8 mouse cellular contexts compared by ENCODE assay signal in genomic region chr7:19823256-19824181, GRCm38 (mm10). TPM values are rescaled to one million over a fixed set of nuclear protein-coding genes. Genes with fewer than 3 reads are reported as not detected.
A peak's percentile ranks its signal among the peaks of the same experiment; 100 is the strongest.
DNase-seq lines count a peak whose midpoint lies in the region; ATAC-seq and TF ChIP-seq lines count a peak whose summit lies in the region.

No protein-coding gene starts in this region.

- peak overlapping the region; percentile 6; the same call in 1 of the 2 replicates for H3K9ac ChIP-seq in heart, embryonic 12.5 days
- no peak overlapping the region for H3K9ac ChIP-seq in liver, embryonic 11.5 days (ENCODE audit: low read depth, low read length)

- peak; percentile 27 for DNase-seq in embryo, embryonic 11 days
- DNase-seq in embryo, embryonic 9.5 days (ENCODE audit: extremely low spot score), result no peak
- peak; percentile 56 for DNase-seq in liver, embryonic 11.5 days (ENCODE audit: low spot score)
- no peak for DNase-seq in thymus, postnatal 25 days
- no peak for DNase-seq in urinary bladder, adult 18-20 months (ENCODE audit: low spot score in 2 of 2)

- TF ChIP-seq POLR2A in small intestine, adult 2 months (IDR thresholded peaks at IDR 0.05; ENCODE audit: low read depth, low read length), result no peak

- peak overlapping the region; percentile 40 for H3K4me2 ChIP-seq in heart, embryonic 12.5 days
- peak overlapping the region; percentile 66 for H3K4me2 ChIP-seq in liver, embryonic 11.5 days

- WGBS in heart, embryonic 12.5 days, result 26% methylated on average over 16 of the region's 16 CpGs
- WGBS in liver, embryonic 11.5 days, result 13% methylated on average over 16 of the region's 16 CpGs
- WGBS in small intestine, adult 2 months, result 13% methylated on average over 16 of the region's 16 CpGs

- H3K36me3 ChIP-seq in heart, embryonic 12.5 days, result no peaks in the 10 kb centered on the region
- H3K36me3 ChIP-seq in liver, embryonic 11.5 days (ENCODE audit: control insufficient read depth, insufficient read depth, low read length), result no peaks in the 10 kb centered on the region
- peaks cover 10% of the 10 kb centered on the region for H3K36me3 ChIP-seq in small intestine, adult 2 months (ENCODE audit: control insufficient read depth, insufficient read depth, low read length)

- H3K4me3 ChIP-seq in heart, embryonic 12.5 days, result no peak overlapping the region
- no peak overlapping the region for H3K4me3 ChIP-seq in liver, embryonic 11.5 days (ENCODE audit: low read depth, low read length)
- peak overlapping the region; percentile 7; the same call in 1 of the 2 replicates for H3K4me3 ChIP-seq in small intestine, adult 2 months (ENCODE audit: low read depth, low read length)

- peaks cover 36% of the 10 kb centered on the region for H3K27me3 ChIP-seq in heart, embryonic 12.5 days (replicated peaks)
- peaks cover 15% of the 10 kb centered on the region for H3K27me3 ChIP-seq in liver, embryonic 11.5 days (replicated peaks; ENCODE audit: control insufficient read depth, insufficient read depth, low read length)
- H3K27me3 ChIP-seq in small intestine, adult 2 months (ENCODE audit: control insufficient read depth, insufficient read depth, low read length), result no peaks in the 10 kb centered on the region

- H3K9me3 ChIP-seq in heart, embryonic 12.5 days (replicated peaks), result peaks cover 5% of the 10 kb centered on the region
- peaks cover 2% of the 10 kb centered on the region; the same call in 1 of the 2 replicates for H3K9me3 ChIP-seq in liver, embryonic 11.5 days (ENCODE audit: control insufficient read depth, low read length)

- no peak for TF ChIP-seq CTCF in small intestine, adult 2 months (IDR thresholded peaks at IDR 0.05; ENCODE audit: extremely low read depth, insufficient read length, insufficient replicate concordance, low read depth, low read length)

- ATAC-seq in CD4-positive, CD25-positive, alpha-beta regulatory T cell, adult 4 months, result peak; percentile 6
- ATAC-seq in heart, embryonic 12.5 days (ENCODE audit: insufficient number of reproducible peaks, low FRiP score), result peak; percentile 4; the same call in 1 of the 2 replicates
- ATAC-seq in liver, embryonic 11.5 days (replicated peaks; ENCODE audit: low FRiP score), result 0 out of 2 replicates have a peak, but pooled peaks have one; percentile 3

- H3K4me1 ChIP-seq in heart, embryonic 12.5 days (replicated peaks), result peaks cover 18% of the 10 kb centered on the region
- H3K4me1 ChIP-seq in liver, embryonic 11.5 days (replicated peaks; ENCODE audit: control insufficient read depth, insufficient read depth, low read length), result peaks cover 13% of the 10 kb centered on the region
- H3K4me1 ChIP-seq in small intestine, adult 2 months (ENCODE audit: control insufficient read depth, insufficient read depth, insufficient read length, low read length), result peaks cover 44% of the 10 kb centered on the region

- peak overlapping the region; percentile 63 for H3K27ac ChIP-seq in heart, embryonic 12.5 days (ENCODE audit: poor library complexity, severe bottlenecking)
- H3K27ac ChIP-seq in liver, embryonic 11.5 days (ENCODE audit: low read depth, low read length), result peak overlapping the region; percentile 85
- H3K27ac ChIP-seq in small intestine, adult 2 months (ENCODE audit: insufficient read depth, low read depth, low read length), result peak overlapping the region; percentile 97

RNA-seq across cellular contexts. Expression of gene Bcl3, which starts 0.9 kb away (rescaled TPM):
- 10 to 100 TPM; 16.0 to 20.5 TPM for polyA plus RNA-seq in CD4-positive, CD25-positive, alpha-beta regulatory T cell, adult 4 months (2017; shearing (Covaris generic))
- polyA plus RNA-seq in heart, embryonic 12.5 days (2016; fragmentation: Nextera tagmentation; extraction: Ambion mirVana), result 1.4 and 1.7 TPM in 2 replicates
- polyA plus RNA-seq in liver, embryonic 11.5 days (2014; fragmentation: Nextera tagmentation; extraction: Ambion mirVana), result 5.4 and 7.0 TPM in 2 replicates
- polyA plus RNA-seq in small intestine, adult 2 months (2012; rRNA removed), result 169 and 226 TPM in 2 replicates

RNA-seq across cellular contexts. Expression of gene Cblc, which starts 26.9 kb away (rescaled TPM):
- not detected for polyA plus RNA-seq in CD4-positive, CD25-positive, alpha-beta regulatory T cell, adult 4 months (2017; shearing (Covaris generic))
- polyA plus RNA-seq in heart, embryonic 12.5 days (2016; fragmentation: Nextera tagmentation; extraction: Ambion mirVana), result 0.27 TPM in 1 of 2 replicates, not detected in the other
- polyA plus RNA-seq in liver, embryonic 11.5 days (2014; fragmentation: Nextera tagmentation; extraction: Ambion mirVana), result 1.4 TPM in 2 replicates
- polyA plus RNA-seq in small intestine, adult 2 months (2012; rRNA removed), result 56.7 and 145 TPM in 2 replicates

RNA-seq across cellular contexts. Expression of gene Gm19345, which starts 28.3 kb away (rescaled TPM):
- not detected for polyA plus RNA-seq in CD4-positive, CD25-positive, alpha-beta regulatory T cell, adult 4 months (2017; shearing (Covaris generic))
- not detected in 2 replicates for polyA plus RNA-seq in heart, embryonic 12.5 days (2016; fragmentation: Nextera tagmentation; extraction: Ambion mirVana)
- polyA plus RNA-seq in liver, embryonic 11.5 days (2014; fragmentation: Nextera tagmentation; extraction: Ambion mirVana), result not detected in 2 replicates
- 0.13 TPM in 1 of 2 replicates, not detected in the other for polyA plus RNA-seq in small intestine, adult 2 months (2012; rRNA removed)

RNA-seq across cellular contexts. Expression of gene Ceacam16, which starts 37.6 kb away (rescaled TPM):
- not detected for polyA plus RNA-seq in CD4-positive, CD25-positive, alpha-beta regulatory T cell, adult 4 months (2017; shearing (Covaris generic))
- polyA plus RNA-seq in heart, embryonic 12.5 days (2016; fragmentation: Nextera tagmentation; extraction: Ambion mirVana), result not detected in 2 replicates
- polyA plus RNA-seq in liver, embryonic 11.5 days (2014; fragmentation: Nextera tagmentation; extraction: Ambion mirVana), result not detected in 2 replicates
- 0.47 and 1.3 TPM in 2 replicates for polyA plus RNA-seq in small intestine, adult 2 months (2012; rRNA removed)

RNA-seq across cellular contexts. Expression of gene Bcam, which starts 52.7 kb away (rescaled TPM):
- polyA plus RNA-seq in CD4-positive, CD25-positive, alpha-beta regulatory T cell, adult 4 months (2017; shearing (Covaris generic)), result 1 to 10 TPM; 2.5 to 3.7 TPM
- polyA plus RNA-seq in heart, embryonic 12.5 days (2016; fragmentation: Nextera tagmentation; extraction: Ambion mirVana), result 232 and 245 TPM in 2 replicates
- 17.5 and 21.8 TPM in 2 replicates for polyA plus RNA-seq in liver, embryonic 11.5 days (2014; fragmentation: Nextera tagmentation; extraction: Ambion mirVana)
- 18.6 and 20.3 TPM in 2 replicates for polyA plus RNA-seq in small intestine, adult 2 months (2012; rRNA removed)

Comparison
In these comparisons a context has a peak if more than half of its experiments do, and no peak if none do; other contexts are left out.
1. DNase-seq: peak in embryo, embryonic 11 days (single experiment) and liver, embryonic 11.5 days (single experiment); none in embryo, embryonic 9.5 days (single experiment), thymus, postnatal 25 days (single experiment) and urinary bladder, adult 18-20 months (0 of 2).
2. RNA of gene Cblc, which starts 26.9 kb away (polyA plus RNA-seq): 56.7 to 145 TPM in small intestine, adult 2 months; 1.4 TPM in liver, embryonic 11.5 days, 0.27 TPM in heart, embryonic 12.5 days and not detected in CD4-positive, CD25-positive, alpha-beta regulatory T cell, adult 4 months; every median in the first group is over 10 times any median in the second.
3. Peak in every context shown above with its lines, with median percentiles within 50 percentile points of each other: ATAC-seq and H3K27ac ChIP-seq.